Mouse (Mus musculus) T-cell, adult 2 months (primary cell): ENCODE measurements around the gene Gpr180.
"Not testable (repeated sequence)": the region's sequence is repeated elsewhere in the genome, so short reads cannot be mapped to it uniquely, and the experiment has no call there.

Experiments
- DNase-seq: peaks from one replicate; pipeline ENCODE4 v3.0.0; 2022; ENCODE audit warnings: low spot score

Gene Gpr180

DNA sequence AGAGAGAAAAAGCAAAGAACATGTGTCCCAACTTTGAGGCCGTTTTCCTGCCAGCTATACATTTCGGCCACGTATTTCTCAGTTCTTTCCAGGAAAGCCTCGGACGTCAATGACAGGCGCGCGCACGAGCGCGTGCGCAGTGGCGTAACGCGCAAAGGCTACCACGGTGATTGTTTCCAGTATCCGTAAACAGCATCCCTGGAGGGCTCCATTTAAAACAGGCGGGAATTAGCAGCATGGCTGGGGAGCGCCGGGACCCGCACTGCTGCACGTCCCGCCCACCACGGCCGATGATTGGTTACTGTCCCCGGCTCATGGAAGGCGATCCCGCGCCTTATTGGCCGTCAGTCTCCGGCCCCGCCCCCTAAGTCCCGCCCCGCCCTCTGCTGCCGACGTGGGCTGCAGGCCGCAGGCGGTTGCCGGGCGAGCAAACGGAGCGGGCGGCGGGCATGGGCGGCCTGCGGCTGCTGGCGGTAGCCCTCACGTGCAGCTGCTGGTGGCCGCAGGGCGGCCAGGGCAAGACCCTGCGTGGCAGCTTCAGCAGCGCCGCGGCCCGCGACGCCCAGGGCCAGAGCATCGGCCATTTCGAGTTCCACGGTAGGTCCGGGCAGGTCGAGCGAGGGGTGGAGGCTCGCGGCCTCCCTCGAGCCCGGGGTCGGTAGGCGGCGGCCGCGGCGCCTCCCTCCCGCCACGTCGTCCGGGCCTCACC lies at the start of gene Gpr180:
Gpr180 (plus strand) TSS at position 415 of the 709 bp plus-strand sequence.
- DNase-seq: peak; percentile 86

DNA sequence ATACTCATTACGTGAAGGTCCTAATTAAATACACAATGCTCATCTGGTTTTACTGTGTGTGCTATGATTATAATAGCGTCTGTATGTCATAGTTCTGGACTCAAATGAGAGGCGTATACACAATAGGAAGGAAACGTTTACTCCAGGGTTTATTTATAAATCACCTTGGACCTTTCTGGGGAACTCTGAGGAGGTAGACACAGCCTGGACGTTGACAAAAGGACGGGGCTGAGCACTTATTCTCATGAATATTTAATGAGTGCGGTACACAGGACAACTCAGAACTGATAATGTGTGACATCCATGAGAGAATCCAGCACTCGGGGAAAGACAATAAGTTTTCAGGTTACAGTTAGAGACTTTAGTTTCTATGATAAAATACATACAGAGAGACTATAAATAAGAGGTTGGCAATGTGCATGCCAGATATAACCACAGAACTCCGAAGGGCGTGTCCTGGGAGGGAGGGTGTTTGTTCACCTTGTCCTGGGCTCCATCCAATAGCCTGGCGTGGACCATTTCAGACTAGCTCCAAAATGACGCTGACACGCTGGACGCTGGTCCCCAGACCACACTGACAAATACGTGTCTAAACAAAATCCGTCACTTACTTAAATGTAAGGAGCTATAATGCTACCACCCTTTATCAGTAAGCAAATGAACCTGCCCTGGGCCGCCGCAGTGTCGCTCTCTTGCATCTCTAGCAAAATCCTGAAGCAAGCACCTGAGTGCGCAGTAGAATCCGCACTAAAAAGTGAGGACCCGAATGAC lies 48.3 kb upstream of the Gpr180 start:
- DNase-seq: no peak

DNA sequence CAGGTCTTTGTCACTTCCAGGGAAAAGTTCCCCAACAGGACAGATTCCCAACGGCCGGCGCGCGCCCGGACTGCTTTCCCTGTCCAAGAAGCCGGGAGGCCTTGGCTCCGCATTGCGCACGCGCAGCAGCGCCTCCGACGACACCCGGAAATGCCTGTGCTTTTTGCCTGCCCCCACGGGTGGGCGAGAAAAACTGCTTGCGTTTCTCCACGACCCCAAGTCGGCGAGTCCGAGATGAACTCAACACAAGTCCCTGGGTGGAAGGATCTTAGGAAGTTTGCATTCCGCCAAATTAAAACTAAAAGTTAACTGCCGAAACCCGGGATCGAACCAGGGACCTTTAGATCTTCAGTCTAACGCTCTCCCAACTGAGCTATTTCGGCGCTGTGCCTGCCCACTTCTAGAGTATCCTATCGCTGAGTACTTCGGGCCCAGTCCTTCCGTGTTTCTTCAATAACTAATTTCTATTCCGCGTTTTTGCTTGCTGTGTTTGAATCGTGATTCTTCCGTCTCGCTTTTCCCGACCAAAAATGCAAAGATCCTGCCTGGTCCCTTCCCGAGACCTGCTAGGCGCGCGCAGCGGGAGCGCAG lies 47.6 kb upstream of the Gpr180 start:
- DNase-seq: peak; percentile 86

- DNase-seq: no peak
These were observed 47.1 kb upstream of the Gpr180 start for GRCm38 (mm10) chr14:118089806-118090392.

DNA sequence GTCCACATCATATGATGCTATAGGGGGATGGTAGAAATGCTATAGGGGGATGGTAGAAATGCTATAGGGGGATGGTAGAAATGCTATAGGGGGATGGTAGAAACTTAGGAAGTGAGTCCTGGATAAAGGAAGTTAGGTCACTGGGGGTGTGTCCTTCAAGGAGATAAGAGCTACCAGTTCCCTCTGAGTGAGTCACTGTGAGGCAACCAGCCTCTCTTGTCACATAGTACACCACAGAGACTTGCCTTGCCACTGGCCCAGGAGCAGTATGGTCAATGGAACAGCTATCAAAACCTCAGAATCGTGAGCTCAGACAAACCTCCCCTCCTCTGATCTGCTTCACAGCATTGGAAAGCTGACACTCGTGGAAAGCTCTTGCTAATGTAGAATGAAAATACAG lies 38.7 kb upstream of the Gpr180 start:
- no peak for DNase-seq

GRCm38 (mm10) chr14:118101227-118101990 lies 35.5 kb upstream of the Gpr180 start:
- DNase-seq: no peak

DNA sequence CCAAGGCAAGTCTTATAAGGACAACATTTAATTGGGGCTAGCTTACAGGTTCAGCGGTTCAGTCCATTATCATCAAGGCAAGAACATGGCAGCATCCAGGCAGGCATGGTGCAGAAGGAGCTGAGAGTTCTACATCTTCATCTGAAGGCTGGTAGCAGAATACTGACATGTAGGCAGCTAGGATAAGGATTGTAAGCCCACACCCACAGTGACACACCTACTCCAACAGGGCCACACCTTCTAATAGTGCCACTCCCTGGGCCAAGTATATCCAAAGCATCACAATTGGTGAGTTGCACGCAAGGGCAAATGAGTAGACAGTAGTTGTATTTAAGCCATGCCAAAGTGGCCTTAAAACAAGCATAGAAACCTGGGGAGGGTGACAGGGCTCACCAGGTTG lies 29.5 kb upstream of the Gpr180 start:
- not testable (repeated sequence) for DNase-seq

DNA sequence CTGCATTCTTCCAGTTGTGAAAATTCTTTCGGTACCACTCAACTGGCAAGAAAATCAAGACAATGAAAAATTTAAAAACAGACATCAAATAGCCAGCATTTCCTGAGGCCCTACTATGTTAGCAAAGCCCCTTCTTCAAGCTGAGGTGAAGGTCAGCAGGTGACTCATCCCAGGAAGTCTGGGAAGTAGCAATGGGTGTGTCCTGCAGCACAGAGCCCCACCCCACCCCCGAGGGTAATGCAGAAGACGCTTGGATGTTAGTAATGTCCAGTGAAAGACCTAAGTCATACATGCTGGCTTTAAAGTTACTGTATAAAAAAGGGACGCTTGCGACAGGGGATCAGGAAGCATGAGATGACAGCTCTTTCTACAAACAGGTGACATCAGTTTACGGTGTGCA lies 23.8 kb upstream of the Gpr180 start:
- DNase-seq: no peak

DNA sequence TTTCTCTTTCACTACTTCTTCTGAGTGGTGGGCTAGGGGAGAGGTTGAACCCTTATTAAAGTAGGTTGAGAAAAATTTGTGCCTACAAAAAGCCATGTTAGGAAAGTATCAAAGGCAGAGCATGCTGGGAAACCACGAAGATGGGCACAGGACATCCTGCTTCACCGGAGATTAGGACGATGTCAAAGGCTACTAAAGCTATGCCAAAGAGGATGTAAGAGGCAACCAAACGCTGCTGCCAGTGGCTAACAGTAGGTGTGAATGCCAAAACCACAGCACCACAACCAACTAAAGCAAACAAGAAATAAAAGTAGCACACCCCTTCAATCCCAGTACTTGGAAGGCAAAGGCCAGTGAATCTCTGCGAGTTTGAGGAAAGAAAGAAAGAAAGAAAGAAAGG lies 12.8 kb upstream of the Gpr180 start:
- peak; percentile 5 for DNase-seq

- DNase-seq: no peak
These were observed 12.2 kb upstream of the Gpr180 start for GRCm38 (mm10) chr14:118124771-118125170.

GRCm38 (mm10) chr14:118126301-118126700 lies 10.7 kb upstream of the Gpr180 start:
- DNase-seq: no peak

DNA sequence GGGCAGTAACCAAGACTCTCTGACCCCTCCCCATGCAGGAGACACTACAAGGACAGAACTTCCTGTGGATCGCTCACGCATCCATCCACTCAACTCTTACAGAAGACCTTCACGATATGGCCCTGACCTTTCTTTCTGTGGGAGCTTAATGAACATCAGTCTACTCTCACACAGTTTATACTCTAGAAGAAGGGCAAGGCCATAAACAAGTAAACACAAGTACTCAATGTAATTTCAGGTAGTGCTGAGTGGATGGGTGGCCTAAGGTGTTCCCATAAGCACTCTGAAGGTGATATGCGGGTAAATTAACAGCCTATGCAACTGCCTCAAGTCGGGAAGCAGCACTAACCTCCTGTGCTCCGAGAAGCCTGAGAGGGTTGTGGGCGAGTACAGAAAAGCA lies 5.5 kb upstream of the Gpr180 start:
- no peak for DNase-seq

DNA sequence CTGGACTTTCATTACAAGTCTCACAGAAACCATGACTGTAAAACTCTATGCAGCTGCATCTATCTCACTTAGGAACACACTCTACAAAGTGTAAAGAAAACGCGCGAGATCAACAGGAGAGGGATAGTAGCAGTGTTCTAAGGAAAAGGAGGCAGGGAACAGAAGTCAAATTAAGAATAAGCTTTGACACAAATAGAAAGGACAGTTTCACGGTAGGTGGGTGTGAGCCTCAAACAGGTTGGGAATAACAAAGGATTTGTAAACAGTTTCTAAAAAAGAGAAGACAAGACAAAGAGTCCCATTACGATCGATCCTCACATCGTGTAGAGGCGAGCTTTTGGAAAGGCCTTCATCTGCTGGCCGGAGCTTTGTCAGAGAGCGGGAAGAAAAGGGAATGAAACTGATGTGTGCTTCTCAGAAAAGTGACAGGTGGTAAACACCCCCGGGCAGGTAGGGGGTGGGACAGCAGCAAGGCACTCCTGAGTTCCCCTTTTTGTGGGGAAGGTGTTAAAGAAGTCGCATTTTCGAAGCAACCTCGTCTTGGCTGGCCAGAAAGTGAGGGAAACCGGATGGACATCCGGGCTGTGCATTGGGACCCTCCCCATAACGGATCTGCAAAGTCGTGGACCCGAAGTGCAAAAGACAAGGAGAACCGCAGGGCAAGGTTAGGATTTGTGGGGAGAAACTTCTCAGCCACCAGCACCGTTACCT lies 4.9 kb upstream of the Gpr180 start:
- DNase-seq: no peak

GRCm38 (mm10) chr14:118132642-118132977 lies 4.3 kb upstream of the Gpr180 start, which contains the start of gene Tgds:
Tgds (minus strand) TSS chr14:118132755.
- DNase-seq: peak; percentile 95

GRCm38 (mm10) chr14:118137487-118137886 lies 529 bp downstream of the Gpr180 start:
- peak; percentile 20 for DNase-seq

DNA sequence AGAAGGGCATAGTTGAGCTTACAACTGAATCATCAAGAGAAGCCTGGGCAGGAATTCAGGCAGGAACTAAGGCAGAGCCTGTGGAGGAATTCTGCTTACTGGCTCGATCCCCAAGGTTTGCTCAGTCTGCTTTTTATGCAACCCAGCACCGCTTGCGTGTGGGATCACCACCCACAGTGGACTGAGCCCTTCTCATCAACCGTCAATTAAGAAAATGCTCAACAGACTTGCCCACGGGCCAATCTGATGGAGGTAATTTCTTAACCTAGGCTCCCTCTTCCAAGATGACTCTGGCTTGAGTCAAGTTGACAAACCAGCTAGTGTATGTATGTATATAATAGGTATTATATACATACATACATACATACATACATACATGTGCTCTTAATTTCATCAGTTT lies 5.3 kb downstream of the Gpr180 start:
- no peak for DNase-seq

GRCm38 (mm10) chr14:118148046-118148445 lies 11.1 kb downstream of the Gpr180 start:
- no peak for DNase-seq

- DNase-seq: no peak
These were observed 11.6 kb downstream of the Gpr180 start for GRCm38 (mm10) chr14:118148554-118148953.

- no peak for DNase-seq
These were observed 13.9 kb downstream of the Gpr180 start for GRCm38 (mm10) chr14:118150656-118151551.

- DNase-seq: no peak
These were observed 14.8 kb downstream of the Gpr180 start for GRCm38 (mm10) chr14:118151651-118152293.
